Mouse (Mus musculus) MEL-GATA-1-ER (cell line): ENCODE results near the gene Grb10.

ENCODE experiments used
- DNase-seq: peaks from one replicate; pipeline ENCODE4 v3.0.0-alpha.2; 2012; ENCODE audit warnings: low read depth; ENCODE audit errors: extremely low read depth

The Grb10 gene

DNA sequence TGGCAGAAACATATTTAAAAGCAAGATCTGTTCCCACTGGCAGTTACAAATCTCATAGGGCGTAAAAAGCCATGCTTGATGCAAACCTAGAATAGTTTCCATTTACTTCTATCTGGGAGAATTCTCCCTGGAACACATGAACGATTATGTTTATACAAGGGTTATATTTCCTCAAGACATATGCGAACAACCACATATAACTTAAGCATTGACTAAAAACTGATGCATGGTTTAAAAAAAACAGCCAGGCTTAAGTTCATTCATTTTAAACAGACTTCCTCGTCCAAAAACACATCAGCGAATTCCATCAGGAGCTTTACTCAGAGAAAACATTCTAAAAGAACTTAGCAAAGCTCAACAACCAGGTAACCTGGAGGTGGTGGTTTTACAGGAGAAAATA is 90.6 kb downstream of the Grb10 start:
- DNase-seq, result no peak

DNA sequence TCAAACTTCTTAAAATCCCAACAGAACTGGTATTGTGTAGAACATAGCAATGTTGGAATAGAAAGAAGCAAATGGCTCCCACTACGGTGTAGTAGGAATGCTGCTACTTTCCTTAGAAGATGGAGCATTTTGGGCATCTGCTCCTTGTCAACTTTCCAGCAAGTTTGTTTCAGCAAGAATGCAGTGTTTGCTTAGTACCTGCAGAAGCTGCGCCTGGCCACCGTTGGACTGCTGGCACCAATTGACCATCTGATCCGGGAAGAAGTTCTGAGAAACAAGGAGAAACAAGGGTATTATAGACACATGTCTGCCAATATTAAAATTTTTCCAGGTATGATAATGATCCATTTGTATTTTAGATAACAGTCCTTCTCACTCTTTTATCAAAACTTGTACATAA is 92.7 kb downstream of the Grb10 start:
- DNase-seq, result no peak

DNA sequence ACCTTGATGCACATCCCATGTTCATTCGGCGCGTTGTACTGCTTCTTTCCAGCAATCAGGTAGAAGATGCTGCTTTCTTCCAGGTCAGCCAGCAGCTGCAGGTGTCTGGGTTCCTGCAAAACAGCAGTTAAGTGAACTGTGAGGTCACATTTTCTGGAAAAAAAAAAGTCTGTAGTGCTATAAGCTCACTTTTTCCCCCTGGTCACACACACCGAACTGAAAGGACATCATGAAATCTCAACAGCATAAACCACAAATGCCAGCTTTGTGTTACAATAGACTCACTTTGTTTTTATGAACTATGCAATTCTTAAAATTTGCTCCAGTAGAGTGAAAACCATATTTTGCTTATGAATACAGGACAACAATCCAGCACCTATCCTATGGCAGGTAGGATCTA is 93.7 kb downstream of the Grb10 start:
- DNase-seq, result no peak

GRCm38 (mm10) chr11:11944082-11944349 is 94.5 kb downstream of the Grb10 start:
- no peak for DNase-seq

GRCm38 (mm10) chr11:11943240-11944081 is 95.0 kb downstream of the Grb10 start:
- no peak for DNase-seq

GRCm38 (mm10) chr11:11942320-11943217 is 95.9 kb downstream of the Grb10 start:
- DNase-seq, result no peak

GRCm38 (mm10) chr11:11940833-11941681 is 97.4 kb downstream of the Grb10 start:
- no peak for DNase-seq

DNA sequence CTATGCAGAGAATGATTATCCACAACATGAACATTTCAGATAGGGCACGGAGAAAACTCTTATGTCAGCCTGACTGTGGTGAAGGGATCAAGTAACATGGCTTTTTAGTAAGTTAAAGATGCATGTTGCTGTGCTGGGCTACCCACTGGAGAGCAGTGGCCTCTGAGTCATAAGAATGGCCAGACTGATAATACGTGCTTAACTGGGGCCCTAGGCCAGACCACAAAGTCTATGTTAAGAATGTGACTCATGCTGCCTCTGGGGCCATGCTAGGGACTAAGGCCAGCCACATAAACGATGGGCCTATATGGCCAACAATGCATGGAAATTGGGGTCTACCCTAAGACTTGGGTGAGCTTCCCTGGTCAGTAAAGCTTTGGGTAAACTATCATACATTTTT is 98.9 kb downstream of the Grb10 start:
- DNase-seq, result no peak

- DNase-seq, result no peak
Observed at GRCm38 (mm10) chr11:11938591-11938990, 99.9 kb downstream of the Grb10 start.

DNA sequence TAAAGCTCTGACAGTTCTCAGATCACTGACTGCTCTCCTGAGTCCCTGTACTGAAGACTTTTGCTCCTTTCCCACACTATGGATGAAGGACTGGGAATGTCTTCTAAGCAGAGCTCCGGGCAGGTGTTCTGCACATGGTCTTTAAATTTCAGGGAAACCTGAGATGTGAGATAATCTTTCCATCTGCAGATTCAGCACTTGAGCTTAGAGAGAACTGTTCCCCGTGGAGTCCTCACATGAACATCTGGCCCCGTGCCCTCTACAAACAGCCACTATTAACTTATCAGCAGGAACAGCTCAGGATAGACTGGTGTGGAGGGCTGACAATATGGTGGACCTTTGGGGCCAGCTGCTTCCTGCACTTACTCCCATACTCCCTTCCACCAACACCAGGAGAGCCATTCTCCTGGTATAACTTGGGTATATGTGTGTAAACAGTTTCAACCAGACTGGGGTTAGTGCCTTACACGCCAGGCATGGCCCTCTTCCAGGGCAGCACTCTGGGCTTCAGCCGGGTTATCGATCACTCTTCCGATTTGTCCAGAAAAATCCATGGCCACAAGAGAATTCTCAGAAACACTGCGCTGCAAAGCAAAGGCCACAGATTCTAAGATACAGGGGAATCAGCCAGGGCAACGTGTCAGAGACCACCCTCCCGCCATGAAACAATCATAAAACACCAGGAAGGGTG is 101.0 kb downstream of the Grb10 start:
- no peak for DNase-seq

- DNase-seq, result no peak
Observed at GRCm38 (mm10) chr11:11934808-11935207, 103.7 kb downstream of the Grb10 start.

- no peak for DNase-seq
Observed at GRCm38 (mm10) chr11:11932102-11932789, 106.2 kb downstream of the Grb10 start.

- DNase-seq, result no peak
Observed at GRCm38 (mm10) chr11:11931688-11932087, 106.8 kb downstream of the Grb10 start.

DNA sequence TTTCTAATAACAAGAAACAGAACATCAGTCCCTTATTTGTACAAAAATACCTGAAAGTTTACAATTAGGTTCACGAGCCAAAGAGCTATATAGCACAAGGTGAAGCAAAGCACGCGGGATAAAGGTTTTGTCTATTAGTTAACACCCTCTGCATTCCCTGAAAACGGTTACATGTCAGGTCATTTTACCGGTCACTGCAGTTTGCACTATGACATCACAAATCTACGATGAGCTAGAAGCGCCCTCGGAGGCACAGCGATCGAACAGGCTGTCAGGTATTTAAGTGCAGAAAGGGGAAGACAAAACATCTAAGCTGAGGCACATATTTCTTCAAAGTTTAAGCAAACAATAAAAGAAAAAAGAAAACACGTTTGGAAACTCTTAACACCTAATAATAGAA is 108.0 kb downstream of the Grb10 start:
- no peak for DNase-seq

GRCm38 (mm10) chr11:11929059-11929458 is 109.4 kb downstream of the Grb10 start:
- DNase-seq, result no peak

DNA sequence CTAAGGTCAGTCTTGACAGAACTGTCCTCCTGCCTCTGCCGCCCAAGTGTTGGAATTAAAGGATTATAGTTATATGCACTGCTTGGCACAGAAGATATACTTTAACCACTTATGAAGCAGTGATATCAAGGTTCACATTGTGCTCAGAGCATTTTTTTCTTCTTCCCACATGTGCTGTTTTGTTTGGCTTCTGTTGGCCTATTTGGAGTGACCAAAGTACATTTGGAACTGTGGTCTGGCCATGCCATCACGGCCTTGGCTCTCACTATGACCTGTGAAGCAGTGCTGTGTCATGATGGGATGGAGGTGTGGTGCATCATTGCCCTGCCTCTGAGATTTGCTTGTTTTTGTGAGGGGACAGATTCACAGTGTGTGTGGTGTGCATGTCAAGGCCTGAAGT is 109.9 kb downstream of the Grb10 start:
- DNase-seq, result no peak

DNA sequence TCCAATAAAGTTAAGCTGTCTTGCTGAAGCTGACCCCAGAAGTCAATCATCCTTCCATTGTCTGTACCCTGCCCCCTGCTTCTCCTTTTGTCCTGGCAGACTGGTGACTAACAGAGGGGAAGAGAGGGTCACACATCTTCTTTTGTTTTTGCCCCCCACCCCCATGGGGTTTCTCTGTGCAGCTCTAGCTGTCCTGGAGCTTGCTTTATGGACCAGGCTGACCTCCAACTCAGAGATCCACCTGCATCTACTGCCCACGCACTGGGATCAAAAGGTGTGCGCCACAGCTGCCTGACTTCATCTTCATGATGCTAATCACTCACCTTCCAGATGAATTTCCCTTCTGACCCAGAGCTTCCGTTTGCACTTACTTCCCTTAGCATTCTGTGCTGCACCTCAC is 114.6 kb downstream of the Grb10 start:
- DNase-seq, result no peak

DNA sequence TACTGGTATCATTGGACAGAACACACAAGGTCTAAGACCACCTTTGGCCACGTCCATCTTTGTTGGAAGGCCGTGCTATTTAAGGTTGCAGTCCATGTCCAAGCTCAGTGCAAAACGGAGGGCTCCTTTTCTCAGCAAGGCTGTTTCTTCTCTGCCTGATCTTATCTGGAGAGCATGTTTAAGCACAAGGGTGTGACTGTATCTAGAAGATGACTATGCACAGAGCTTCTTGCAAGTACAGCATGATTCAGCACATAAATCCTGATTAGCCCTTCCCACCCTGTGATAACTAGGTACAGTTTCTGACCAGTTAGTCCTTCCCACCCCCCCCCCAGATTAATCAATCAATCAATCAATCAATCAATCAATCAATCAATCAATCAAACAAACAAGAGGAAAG is 115.1 kb downstream of the Grb10 start:
- DNase-seq, result no peak

- DNase-seq, result no peak
Observed at GRCm38 (mm10) chr11:11922106-11922505, 116.4 kb downstream of the Grb10 start.

DNA sequence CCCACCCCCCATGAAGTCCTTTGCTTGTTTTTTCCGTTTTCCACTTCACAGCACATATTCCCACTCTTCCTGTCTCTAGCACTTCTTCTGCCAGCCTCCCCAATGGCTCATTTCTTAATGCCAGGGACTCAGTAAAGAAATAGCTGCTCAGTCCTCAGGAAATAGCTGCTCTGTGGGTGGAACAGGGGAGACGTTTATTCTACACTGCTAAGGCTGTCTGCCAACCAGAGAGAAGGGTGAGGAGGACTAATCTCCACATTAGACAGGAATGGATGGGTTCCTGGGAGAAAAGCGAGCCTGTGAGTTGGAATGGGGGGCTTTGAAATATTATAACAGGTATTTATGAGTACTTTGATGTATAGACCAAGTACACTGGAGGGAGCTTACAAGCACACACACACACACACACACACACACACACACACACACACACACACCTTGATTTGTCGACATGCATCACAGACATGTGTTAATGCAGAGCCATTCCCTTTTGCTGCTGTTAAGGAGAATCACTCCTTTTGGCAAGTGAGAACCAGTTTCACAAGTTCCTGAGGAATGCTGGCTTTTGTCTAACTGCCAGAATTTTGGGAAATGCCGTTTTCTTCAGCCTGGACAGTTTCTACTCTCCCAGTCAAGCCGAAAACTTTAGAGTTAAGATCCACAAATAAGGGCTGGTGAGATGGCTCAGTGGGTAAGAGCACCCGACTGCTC is 130.6 kb downstream of the Grb10 start:
- no peak for DNase-seq
